Mouse (Mus musculus): Measurements from ENCODE around the gene Csk. TPM values are rescaled to one million over a fixed set of nuclear protein-coding genes. Genes with fewer than 3 reads are reported as not detected.

Csk gene
- polyA plus RNA-seq (2017; shearing (Covaris generic)): 196 TPM

DNA sequence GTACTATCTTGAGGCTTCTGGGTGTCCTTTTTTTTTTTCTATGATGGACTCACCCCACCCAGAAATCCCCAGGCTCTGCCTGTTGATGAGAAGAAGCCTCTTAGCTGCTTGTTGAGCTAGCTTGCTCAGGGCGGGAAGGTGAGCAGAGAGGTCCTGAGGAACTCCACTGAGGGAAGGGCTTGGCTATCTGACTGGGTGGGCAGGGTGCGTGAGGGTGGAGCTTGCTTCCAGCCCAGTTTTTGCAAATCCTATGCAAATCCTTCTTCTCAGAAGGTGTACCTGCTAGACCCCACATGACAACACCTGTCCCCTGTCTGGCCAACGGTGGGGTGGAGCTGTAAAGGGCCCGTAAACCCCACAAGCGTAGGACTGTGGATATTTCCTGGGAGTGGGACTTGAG, at the start of gene Csk:
Gene Csk, minus strand, starts transcription at position 349 of the 400 bp plus-strand sequence.

DNA sequence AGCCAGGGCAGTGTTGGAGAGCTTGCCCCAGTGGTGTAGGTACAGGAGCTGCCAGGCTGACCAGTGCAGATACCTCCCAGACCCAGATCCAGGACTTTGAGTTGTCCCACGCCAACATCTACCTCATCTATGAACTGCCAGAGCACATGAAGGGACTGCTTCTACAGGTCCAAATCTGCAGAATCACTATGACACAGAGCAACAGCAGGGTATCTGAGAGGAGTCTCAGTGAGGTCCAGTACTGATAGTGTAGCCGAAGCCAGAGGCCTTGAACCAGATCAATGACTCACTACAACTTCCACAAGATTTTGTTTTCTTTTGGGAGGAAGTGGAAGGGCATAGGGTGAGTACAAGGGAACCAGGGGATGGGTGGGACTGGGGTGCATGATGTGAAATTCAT, 34.3 kb upstream of the Csk start, which contains the start of gene Cyp1a1:
Gene Cyp1a1, plus strand, starts transcription at position 178 of the 400 bp plus-strand sequence.

DNA sequence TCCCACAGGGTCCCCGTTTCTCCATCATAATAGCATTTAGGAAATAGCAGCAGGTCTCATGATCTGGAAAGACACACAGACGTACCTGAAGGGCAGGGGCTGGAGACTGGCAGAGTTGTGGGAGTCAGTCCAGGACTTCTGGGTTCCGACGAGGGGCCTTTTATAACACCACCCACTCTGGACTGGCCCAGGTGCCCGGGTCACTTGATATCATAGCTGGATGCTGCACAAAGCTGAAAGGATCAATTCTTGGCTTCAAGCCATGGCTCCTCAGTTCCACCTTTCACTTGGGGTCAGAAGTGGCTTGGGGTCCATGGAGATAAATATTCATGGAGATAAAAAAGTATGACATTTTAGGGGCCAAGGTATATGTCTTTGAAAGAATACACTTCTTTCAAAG, 30.1 kb upstream of the Csk start, which contains the start of gene Cyp1a2:
Gene Cyp1a2, minus strand, starts transcription at position 184 of the 400 bp plus-strand sequence.

DNA sequence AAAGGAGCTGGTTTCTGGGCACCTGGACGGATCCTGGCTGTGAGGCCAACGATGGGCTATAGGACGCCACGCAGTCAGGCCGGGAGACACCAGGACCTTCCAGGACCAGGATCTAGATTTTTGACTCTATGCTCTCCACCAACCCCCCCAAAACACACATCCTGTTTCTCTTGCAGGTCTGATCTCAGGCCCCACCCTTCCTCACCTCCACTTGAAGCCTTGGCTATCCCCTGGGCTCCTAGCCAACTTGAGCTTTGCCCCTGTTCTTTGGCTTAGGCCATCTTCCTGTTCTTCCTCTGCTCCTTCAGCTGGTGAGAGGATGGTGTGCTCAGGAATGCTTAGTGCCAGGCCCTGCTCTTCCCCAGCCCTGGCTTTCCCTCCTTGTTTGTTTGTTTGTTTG, 32.8 kb downstream of the Csk start, which contains the start of gene Lman1l:
Gene Lman1l, minus strand, starts transcription at position 101 of the 400 bp plus-strand sequence.

GRCm38 (mm10) chr9:57606139-57606851, 47.1 kb downstream of the Csk start, which contains the start of gene Cplx3:
TSS of gene Cplx3 (minus strand) at chr9:57606281.

GRCm38 (mm10) chr9:57589224-57590126, 64.0 kb downstream of the Csk start, which contains the start of gene Ulk3:
TSS of gene Ulk3 (plus strand) at chr9:57589452.

Other genes with a start within 250 kb of the Csk start
- 181 TPM for gene Ppcdc, start 213.5 kb downstream of the Csk start, polyA plus RNA-seq (2017; shearing (Covaris generic))
- 0.14 TPM for gene Scamp5, start 185.6 kb downstream of the Csk start, polyA plus RNA-seq (2017; shearing (Covaris generic))
- not detected for gene Rpp25, start 149.6 kb downstream of the Csk start, polyA plus RNA-seq (2017; shearing (Covaris generic))
- gene Cox5a, start 132.4 kb downstream of the Csk start, polyA plus RNA-seq (2017; shearing (Covaris generic)): 131 TPM
- 9.3 TPM for gene Fam219b, start 116.1 kb downstream of the Csk start, polyA plus RNA-seq (2017; shearing (Covaris generic))
- gene Mpi, start 100.9 kb downstream of the Csk start, polyA plus RNA-seq (2017; shearing (Covaris generic)): 19.3 TPM
- gene Scamp2, start 92.7 kb downstream of the Csk start, polyA plus RNA-seq (2017; shearing (Covaris generic)): 121 TPM
- gene Ulk3, start 64.2 kb downstream of the Csk start, polyA plus RNA-seq (2017; shearing (Covaris generic)): 77.9 TPM
- gene Cplx3, start 47.4 kb downstream of the Csk start, polyA plus RNA-seq (2017; shearing (Covaris generic)): not detected
- not detected for gene Lman1l, start 32.9 kb downstream of the Csk start, polyA plus RNA-seq (2017; shearing (Covaris generic))
- not detected for gene Cyp1a2, start 30.1 kb upstream of the Csk start, polyA plus RNA-seq (2017; shearing (Covaris generic))
- gene Cyp1a1, start 34.3 kb upstream of the Csk start, polyA plus RNA-seq (2017; shearing (Covaris generic)): 1.1 TPM
- gene Edc3, start 54.9 kb upstream of the Csk start, polyA plus RNA-seq (2017; shearing (Covaris generic)): 52.6 TPM
- 179 TPM for gene Clk3, start 112.2 kb upstream of the Csk start, polyA plus RNA-seq (2017; shearing (Covaris generic))
- gene Arid3b, start 183.2 kb upstream of the Csk start, polyA plus RNA-seq (2017; shearing (Covaris generic)): 48.0 TPM

Measured in CD4-positive, CD25-positive, alpha-beta regulatory T cell, adult 9 weeks (primary cell).